Mouse (Mus musculus) MEL (cell line): ENCODE measurements at regions not wholly inside any gene's neighbourhood (a gene's known extent, or its start where the extent isn't known, plus 50 kb on each side); places are given as distances from the start of the nearest gene placed in this dataset.
"Not testable (repeated sequence)": the region's sequence is repeated elsewhere in the genome, so short reads cannot be mapped to it uniquely, and the experiment has no call there.

Source experiments
- CTCF ChIP-seq, 3 experiments: IDR thresholded peaks in 2 of 3; conservative IDR thresholded peaks in 1 of 3; 2 replicates each; pipeline ENCODE4 v1.5.1; 2011 to 2012; ENCODE audit warnings: low read length in 3 of 3, low read depth in 2 of 3, mild to moderate bottlenecking in 2 of 3, improper control_type of control experiment in 1 of 3, inconsistent platforms in 1 of 3, mixed read lengths in 1 of 3, moderate library complexity in 1 of 3; ENCODE audit not compliant: control insufficient read depth in 1 of 3, insufficient read depth in 1 of 3, poor library complexity in 1 of 3, severe bottlenecking in 1 of 3
- EP300 ChIP-seq, 2 experiments: IDR thresholded peaks; 2 replicates each; pipeline ENCODE4 v1.6.1; 2011; ENCODE audit warnings: improper control_type of control experiment in 2 of 2, low read length in 2 of 2, low read depth in 1 of 2, mild to moderate bottlenecking in 1 of 2
- MAX ChIP-seq: IDR thresholded peaks from 2 replicates; pipeline ENCODE4 v1.6.1; 2011; ENCODE audit warnings: low read length, improper control_type of control experiment
- MYC ChIP-seq: IDR thresholded peaks from 2 replicates; pipeline ENCODE4 v1.6.1; 2011; ENCODE audit warnings: low read depth, mild to moderate bottlenecking, low read length, improper control_type of control experiment, moderate library complexity
- POLR2A ChIP-seq, 2 experiments: IDR thresholded peaks; 2 replicates each; pipeline ENCODE4 v1.6.1; 2011 to 2012; ENCODE audit warnings: low read length in 2 of 2, mild to moderate bottlenecking in 2 of 2, control low read depth in 1 of 2, improper control_type of control experiment in 1 of 2, low read depth in 1 of 2, moderate library complexity in 1 of 2; ENCODE audit not compliant: control insufficient read depth in 1 of 2, insufficient read depth in 1 of 2, poor library complexity in 1 of 2
- RCOR1 ChIP-seq: IDR thresholded peaks from 2 replicates; pipeline ENCODE4 v1.6.1; 2012; ENCODE audit warnings: low read depth, mild to moderate bottlenecking, inconsistent platforms, low read length, improper control_type of control experiment
- TAL1 ChIP-seq: IDR thresholded peaks from 2 replicates; pipeline ENCODE4 v1.6.1; 2012; ENCODE audit warnings: mild to moderate bottlenecking, inconsistent platforms, low read length, moderate library complexity, mixed read lengths
- ZKSCAN1 ChIP-seq: IDR thresholded peaks from 2 replicates; pipeline ENCODE4 v1.6.1; 2012; ENCODE audit warnings: low read depth, mild to moderate bottlenecking, inconsistent platforms, low read length, improper control_type of control experiment, moderate library complexity

GRCm38 (mm10) chr5:4254280-4254679, 62.1 kb downstream of the Mterf1b start:
- TF ChIP-seq MYC; POLR2A (IDR thresholded peaks at IDR 0.05; ENCODE audit: control insufficient read depth in 1 of 2, insufficient read depth in 1 of 2, low read depth in 1 of 2, low read length in 2 of 2, poor library complexity in 1 of 2); TAL1; EP300 (IDR thresholded peaks at IDR 0.05; ENCODE audit: low read depth in 1 of 2, low read length in 2 of 2); CTCF (IDR thresholded peaks at IDR 0.05 in 2 of 3, conservative IDR thresholded peaks at IDR 0.05 in 1 of 3; ENCODE audit: control insufficient read depth in 1 of 3, insufficient read depth in 1 of 3, low read depth in 2 of 3, low read length in 3 of 3, poor library complexity in 1 of 3, severe bottlenecking in 1 of 3); RCOR1; MAX; ZKSCAN1: not testable (repeated sequence)
